Mouse (Mus musculus) erythroblast, embryonic 14.5 days (primary cell): Measurements from ENCODE around the gene Slc25a39. TPM values are rescaled to one million over a fixed set of nuclear protein-coding genes. Genes with fewer than 3 reads are reported as not detected.

Source experiments
- H3K27me3 ChIP-seq: 2 replicates; pipeline ENCODE4 v1.6.1; 2012; ENCODE audit warnings: inconsistent platforms; ENCODE audit not compliant: control insufficient read depth
- H3K36me3 ChIP-seq: 2 replicates; pipeline ENCODE4 v1.6.1; 2012; ENCODE audit warnings: mild to moderate bottlenecking, inconsistent platforms; ENCODE audit not compliant: control insufficient read depth
- H3K4me1 ChIP-seq: 2 replicates; pipeline ENCODE4 v1.6.1; 2012; ENCODE audit warnings: inconsistent platforms; ENCODE audit not compliant: control insufficient read depth
- H3K4me3 ChIP-seq: replicated peaks from 2 replicates; pipeline ENCODE3; 2012; ENCODE audit warnings: moderate library complexity, mild to moderate bottlenecking, inconsistent platforms
- H3K9me3 ChIP-seq: 2 replicates; pipeline ENCODE4 v1.6.1; 2012; ENCODE audit warnings: low read length, inconsistent platforms, mixed read lengths; ENCODE audit not compliant: control insufficient read depth
- GATA1 ChIP-seq: IDR thresholded peaks from 2 replicates; pipeline ENCODE4 v1.6.1; 2012; ENCODE audit warnings: low read length, inconsistent platforms, mixed read lengths
- TAL1 ChIP-seq: IDR thresholded peaks from 3 replicates; pipeline ENCODE4 v1.6.1; 2012; ENCODE audit warnings: low read length, inconsistent platforms, mixed read lengths
- polyA plus RNA-seq: library from polyadenylated mRNA; stranded (reverse); fragments of >175 nt; gene quantifications from 2 replicates; pipeline ENCODE4 v1.2.3, GENCODE M21; 2012

Slc25a39 gene
- polyA plus RNA-seq, 1 experiment: 579 TPM

GRCm38 (mm10) chr11:102408888-102409794, 1.4 kb upstream of the Slc25a39 start:
- peak overlapping the region; percentile 74 for H3K4me3 ChIP-seq
- no peaks in the 10 kb centered on the region for H3K9me3 ChIP-seq
- H3K4me1 ChIP-seq: peaks cover 71% of the 10 kb centered on the region
- H3K36me3 ChIP-seq: peaks cover 27% of the 10 kb centered on the region
- TF ChIP-seq GATA1: no peak
- no peak for TF ChIP-seq TAL1
- H3K27me3 ChIP-seq: peaks cover 18% of the 10 kb centered on the region

GRCm38 (mm10) chr11:102408344-102408876, 664 bp upstream of the Slc25a39 start:
- Histone ChIP-seq H3K9me3 (no peaks in the 10 kb centered on the region), H3K36me3 (peaks cover 34% of the 10 kb centered on the region), H3K27me3 (peaks cover 13% of the 10 kb centered on the region), H3K4me3 (peak overlapping the region; percentile 74), H3K4me1 (peaks cover 78% of the 10 kb centered on the region)
- TF ChIP-seq GATA1 (no peak), TAL1 (no peak)

GRCm38 (mm10) chr11:102406900-102407833, 579 bp downstream of the Slc25a39 start:
- peaks cover 88% of the 10 kb centered on the region for H3K4me1 ChIP-seq
- H3K9me3 ChIP-seq: no peaks in the 10 kb centered on the region

GRCm38 (mm10) chr11:102406401-102406800, 1.3 kb downstream of the Slc25a39 start:
- TF ChIP-seq TAL1 (no peak), GATA1 (no peak)
- H3K9me3 ChIP-seq: no peaks in the 10 kb centered on the region
- peaks cover 9% of the 10 kb centered on the region for H3K27me3 ChIP-seq
- H3K36me3 ChIP-seq: peaks cover 55% of the 10 kb centered on the region
- H3K4me3 ChIP-seq: peak overlapping the region; percentile 74
- H3K4me1 ChIP-seq: peaks cover 88% of the 10 kb centered on the region

More at GRCm38 (mm10) chr11:102406900-102407833, 579 bp downstream of the Slc25a39 start:
- no peak for TF ChIP-seq GATA1
- no peak for TF ChIP-seq TAL1
- Histone ChIP-seq H3K27me3 (peaks cover 4% of the 10 kb centered on the region), H3K4me3 (peak overlapping the region; percentile 74), H3K36me3 (peaks cover 47% of the 10 kb centered on the region)

GRCm38 (mm10) chr11:102405544-102406285, 2.0 kb downstream of the Slc25a39 start:
- H3K36me3 ChIP-seq: peaks cover 58% of the 10 kb centered on the region
- peaks cover 15% of the 10 kb centered on the region for H3K27me3 ChIP-seq
- H3K4me3 ChIP-seq: peak overlapping the region; percentile 74
- TF ChIP-seq TAL1: no peak
- peaks cover 87% of the 10 kb centered on the region for H3K4me1 ChIP-seq
- H3K9me3 ChIP-seq: no peaks in the 10 kb centered on the region

- no peak for TF ChIP-seq TAL1
- no peak for TF ChIP-seq GATA1
- Histone ChIP-seq H3K27me3 (peaks cover 28% of the 10 kb centered on the region), H3K9me3 (peaks cover 9% of the 10 kb centered on the region), H3K4me1 (peaks cover 89% of the 10 kb centered on the region), H3K36me3 (peaks cover 64% of the 10 kb centered on the region), H3K4me3 (peak overlapping the region; percentile 74)
Measured at GRCm38 (mm10) chr11:102404161-102405010, 3.4 kb downstream of the Slc25a39 start.

GRCm38 (mm10) chr11:102403657-102404056, 4.1 kb downstream of the Slc25a39 start:
- Histone ChIP-seq H3K4me1 (peaks cover 88% of the 10 kb centered on the region), H3K4me3 (no peak overlapping the region), H3K9me3 (peaks cover 15% of the 10 kb centered on the region), H3K36me3 (peaks cover 65% of the 10 kb centered on the region), H3K27me3 (peaks cover 35% of the 10 kb centered on the region)
- TF ChIP-seq GATA1: no peak
